Mouse (Mus musculus): ENCODE measurements around the gene Serpina1c. TPM values are rescaled to one million over a fixed set of nuclear protein-coding genes. Genes with fewer than 3 reads are reported as not detected.
"Not testable (repeated sequence)": the region's sequence is repeated elsewhere in the genome, so short reads cannot be mapped to it uniquely, and the experiment has no call there.

The Serpina1c gene
- polyA plus RNA-seq (2011; ENCODE audit: insufficient read depth, insufficient read length, low read depth, missing spikeins) = not detected in 2 replicates

- not testable (repeated sequence) for H3K4me3 ChIP-seq (ENCODE audit: low read depth, low read length); H3K9me3 ChIP-seq (replicated peaks; ENCODE audit: control insufficient read depth, insufficient read depth, low read length, poor library complexity, severe bottlenecking); H3K27ac ChIP-seq (ENCODE audit: insufficient read depth, low read length); H3K9ac ChIP-seq (ENCODE audit: low read depth, poor library complexity, severe bottlenecking); H3K4me1 ChIP-seq (ENCODE audit: control insufficient read depth, insufficient read depth, low read length); H3K36me3 ChIP-seq (ENCODE audit: control insufficient read depth, insufficient read depth, low read length, poor library complexity, severe bottlenecking); H3K27me3 ChIP-seq (ENCODE audit: control insufficient read depth, insufficient read depth, low read length, poor library complexity, severe bottlenecking)
Measured at GRCm38 (mm10) chr12:103904837-103905340, at the start of gene Serpina1c. TSS of gene Serpina1c (minus strand) at chr12:103904887.

- H3K36me3 ChIP-seq (ENCODE audit: control insufficient read depth, insufficient read depth, low read length, poor library complexity, severe bottlenecking); H3K9me3 ChIP-seq (replicated peaks; ENCODE audit: control insufficient read depth, insufficient read depth, low read length, poor library complexity, severe bottlenecking); H3K4me3 ChIP-seq (ENCODE audit: low read depth, low read length); H3K4me1 ChIP-seq (ENCODE audit: control insufficient read depth, insufficient read depth, low read length); H3K9ac ChIP-seq (ENCODE audit: low read depth, poor library complexity, severe bottlenecking); H3K27me3 ChIP-seq (ENCODE audit: control insufficient read depth, insufficient read depth, low read length, poor library complexity, severe bottlenecking); H3K27ac ChIP-seq (ENCODE audit: insufficient read depth, low read length): not testable (repeated sequence)
Measured at GRCm38 (mm10) chr12:103952972-103953371, 48.3 kb upstream of the Serpina1c start.

GRCm38 (mm10) chr12:103946243-103946642 is 41.6 kb upstream of the Serpina1c start:
- no peaks in the 10 kb centered on the region for H3K27me3 ChIP-seq (ENCODE audit: control insufficient read depth, insufficient read depth, low read length, poor library complexity, severe bottlenecking)
- H3K36me3 ChIP-seq (ENCODE audit: control insufficient read depth, insufficient read depth, low read length, poor library complexity, severe bottlenecking) = no peaks in the 10 kb centered on the region
- H3K4me3 ChIP-seq (ENCODE audit: low read depth, low read length) = no peak overlapping the region
- no peak overlapping the region for H3K9ac ChIP-seq (ENCODE audit: low read depth, poor library complexity, severe bottlenecking)
- H3K9me3 ChIP-seq (replicated peaks; ENCODE audit: control insufficient read depth, insufficient read depth, low read length, poor library complexity, severe bottlenecking) = no peaks in the 10 kb centered on the region; the same call in 1 of the 2 replicates
- no peak overlapping the region for H3K27ac ChIP-seq (ENCODE audit: insufficient read depth, low read length)
- no peaks in the 10 kb centered on the region for H3K4me1 ChIP-seq (ENCODE audit: control insufficient read depth, insufficient read depth, low read length)
- TF ChIP-seq EP300 (IDR thresholded peaks at IDR 0.05; ENCODE audit: insufficient read depth, low read depth, low read length) (no peak), CTCF (IDR thresholded peaks at IDR 0.05; ENCODE audit: low read depth, low read length) (no peak), POLR2A (IDR thresholded peaks at IDR 0.05; ENCODE audit: insufficient read depth, low read length) (no peak)

DNA sequence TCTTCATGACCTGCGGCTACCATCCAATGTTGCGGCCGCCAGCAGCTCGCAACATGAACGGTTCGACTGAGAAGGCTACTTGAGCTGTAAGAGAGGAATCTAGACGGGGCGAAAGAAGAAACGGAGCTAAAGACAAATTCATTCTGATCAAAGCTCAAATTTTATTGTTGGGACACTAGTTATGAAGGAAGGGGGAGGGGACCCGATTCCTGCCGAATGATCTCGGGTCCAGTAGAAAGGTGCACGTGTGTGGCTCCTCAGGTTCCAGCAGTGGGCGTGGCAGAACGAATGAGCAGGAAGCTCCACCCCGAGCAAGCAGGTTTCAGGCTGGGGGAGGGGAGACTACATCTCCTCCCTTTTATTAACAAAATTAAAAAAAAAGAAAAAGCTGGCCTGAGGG is 4.5 kb upstream of the Serpina1c start:
- H3K27me3 ChIP-seq (ENCODE audit: control insufficient read depth, insufficient read depth, low read length, poor library complexity, severe bottlenecking); H3K27ac ChIP-seq (ENCODE audit: insufficient read depth, low read length); H3K9ac ChIP-seq (ENCODE audit: low read depth, poor library complexity, severe bottlenecking); H3K36me3 ChIP-seq (ENCODE audit: control insufficient read depth, insufficient read depth, low read length, poor library complexity, severe bottlenecking); H3K4me3 ChIP-seq (ENCODE audit: low read depth, low read length); H3K9me3 ChIP-seq (replicated peaks; ENCODE audit: control insufficient read depth, insufficient read depth, low read length, poor library complexity, severe bottlenecking); H3K4me1 ChIP-seq (ENCODE audit: control insufficient read depth, insufficient read depth, low read length): not testable (repeated sequence)

DNA sequence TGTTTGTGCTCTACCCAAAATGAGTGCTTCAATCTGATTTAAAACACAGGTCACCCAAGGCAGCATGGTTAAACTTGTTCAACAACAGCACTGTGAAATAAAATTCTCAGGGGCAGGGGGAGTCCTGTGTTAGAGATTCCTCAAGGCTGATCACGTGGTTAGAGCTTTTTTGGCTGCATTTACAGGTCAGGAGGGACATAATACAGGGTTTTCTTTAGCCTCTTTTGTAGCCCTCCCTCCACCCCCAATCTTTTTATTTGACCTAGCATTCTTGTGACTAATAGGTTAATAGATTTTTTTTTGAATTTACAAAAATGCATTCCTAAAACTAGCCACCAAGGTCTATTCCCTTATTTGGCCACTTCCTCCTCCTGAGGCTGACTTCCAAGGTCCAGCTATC is 3.1 kb upstream of the Serpina1c start:
- not testable (repeated sequence) for H3K4me3 ChIP-seq (ENCODE audit: low read depth, low read length); H3K36me3 ChIP-seq (ENCODE audit: control insufficient read depth, insufficient read depth, low read length, poor library complexity, severe bottlenecking); H3K9ac ChIP-seq (ENCODE audit: low read depth, poor library complexity, severe bottlenecking); H3K9me3 ChIP-seq (replicated peaks; ENCODE audit: control insufficient read depth, insufficient read depth, low read length, poor library complexity, severe bottlenecking); H3K27ac ChIP-seq (ENCODE audit: insufficient read depth, low read length); H3K4me1 ChIP-seq (ENCODE audit: control insufficient read depth, insufficient read depth, low read length); H3K27me3 ChIP-seq (ENCODE audit: control insufficient read depth, insufficient read depth, low read length, poor library complexity, severe bottlenecking)

GRCm38 (mm10) chr12:103901929-103902328 is 2.8 kb downstream of the Serpina1c start:
- not testable (repeated sequence) for H3K9me3 ChIP-seq (replicated peaks; ENCODE audit: control insufficient read depth, insufficient read depth, low read length, poor library complexity, severe bottlenecking); H3K4me1 ChIP-seq (ENCODE audit: control insufficient read depth, insufficient read depth, low read length); H3K27me3 ChIP-seq (ENCODE audit: control insufficient read depth, insufficient read depth, low read length, poor library complexity, severe bottlenecking); H3K4me3 ChIP-seq (ENCODE audit: low read depth, low read length); H3K9ac ChIP-seq (ENCODE audit: low read depth, poor library complexity, severe bottlenecking); H3K27ac ChIP-seq (ENCODE audit: insufficient read depth, low read length); H3K36me3 ChIP-seq (ENCODE audit: control insufficient read depth, insufficient read depth, low read length, poor library complexity, severe bottlenecking)

GRCm38 (mm10) chr12:103866873-103867272 is 37.8 kb downstream of the Serpina1c start:
- H3K9me3 ChIP-seq (replicated peaks; ENCODE audit: control insufficient read depth, insufficient read depth, low read length, poor library complexity, severe bottlenecking); H3K4me1 ChIP-seq (ENCODE audit: control insufficient read depth, insufficient read depth, low read length); H3K4me3 ChIP-seq (ENCODE audit: low read depth, low read length); H3K9ac ChIP-seq (ENCODE audit: low read depth, poor library complexity, severe bottlenecking); H3K27ac ChIP-seq (ENCODE audit: insufficient read depth, low read length); H3K36me3 ChIP-seq (ENCODE audit: control insufficient read depth, insufficient read depth, low read length, poor library complexity, severe bottlenecking); H3K27me3 ChIP-seq (ENCODE audit: control insufficient read depth, insufficient read depth, low read length, poor library complexity, severe bottlenecking): not testable (repeated sequence)

DNA sequence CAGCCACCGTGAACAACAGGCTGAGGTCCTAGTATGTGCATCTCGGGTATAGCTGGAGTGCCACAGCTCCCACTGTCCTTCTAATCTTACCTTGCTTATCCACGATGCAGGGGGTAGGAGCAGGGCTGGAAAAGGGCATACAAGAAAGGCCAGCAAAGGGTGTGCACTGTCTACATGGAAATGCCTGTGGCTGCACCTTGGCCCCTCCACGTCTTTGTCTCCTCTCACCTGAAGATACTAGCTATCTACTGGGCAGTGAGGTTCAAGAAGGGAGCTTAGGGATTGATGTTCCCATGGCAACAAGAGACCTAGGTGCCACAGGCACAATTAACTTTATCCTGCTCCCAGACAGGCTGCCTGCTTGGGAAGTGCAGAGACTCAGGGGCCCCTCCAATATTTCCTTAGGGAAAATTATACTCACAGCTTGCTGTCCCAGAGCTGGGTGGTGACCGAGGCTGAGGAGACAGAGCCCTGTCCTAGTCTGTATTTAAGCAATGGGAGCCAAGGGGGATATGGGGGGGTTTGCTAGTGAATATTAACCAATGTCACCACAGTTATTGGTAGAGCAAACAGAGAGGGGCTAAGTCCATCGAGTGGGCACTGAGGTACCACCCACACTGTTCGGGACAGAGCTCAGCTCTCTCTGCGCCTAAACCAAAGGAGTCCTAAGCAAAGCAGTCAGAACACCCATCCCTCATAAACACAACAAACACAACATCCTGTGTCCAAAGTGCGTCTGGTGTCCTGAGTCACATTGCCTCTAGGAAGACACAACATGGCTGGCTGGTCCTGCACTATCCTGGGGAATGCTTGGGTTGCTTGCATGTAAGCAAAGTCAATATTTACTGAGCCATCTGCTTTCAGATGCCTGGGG is 41.3 kb downstream of the Serpina1c start, which contains the start of gene Serpina1a:
Serpina1a (minus strand) TSS at position 462 of the 874 bp plus-strand sequence.
- not testable (repeated sequence) for H3K4me1 ChIP-seq (ENCODE audit: control insufficient read depth, insufficient read depth, low read length); H3K9ac ChIP-seq (ENCODE audit: low read depth, poor library complexity, severe bottlenecking); H3K9me3 ChIP-seq (replicated peaks; ENCODE audit: control insufficient read depth, insufficient read depth, low read length, poor library complexity, severe bottlenecking); H3K36me3 ChIP-seq (ENCODE audit: control insufficient read depth, insufficient read depth, low read length, poor library complexity, severe bottlenecking); H3K27me3 ChIP-seq (ENCODE audit: control insufficient read depth, insufficient read depth, low read length, poor library complexity, severe bottlenecking); H3K27ac ChIP-seq (ENCODE audit: insufficient read depth, low read length); H3K4me3 ChIP-seq (ENCODE audit: low read depth, low read length)

All from ES-Bruce4 (cell line).